Mouse (Mus musculus): ENCODE measurements at regions not wholly inside any gene's neighbourhood (a gene's known extent, or its start where the extent isn't known, plus 50 kb on each side); places are given as distances from the start of the nearest gene placed in this dataset.

DNA sequence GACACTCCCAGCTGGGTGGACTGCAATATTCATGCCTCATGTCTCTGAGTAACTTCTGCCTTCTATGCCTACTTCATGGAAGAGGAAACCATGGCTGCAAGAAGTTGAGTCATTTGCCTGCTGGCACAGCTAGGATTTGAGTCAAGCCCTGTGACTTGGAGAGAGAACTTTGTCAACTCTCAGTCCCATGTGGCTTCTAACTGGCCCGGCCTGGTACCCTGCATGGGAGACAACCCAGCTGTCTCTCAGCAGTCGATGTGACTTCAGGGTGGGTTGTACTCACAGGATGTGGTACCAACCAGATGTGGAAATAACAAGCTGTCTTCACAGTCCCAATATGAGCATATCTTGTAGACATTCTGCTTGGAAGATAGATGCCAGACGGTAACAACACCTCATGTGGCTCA, 118.6 kb downstream of the 1810010D01Rik start:
- no peaks in the 10 kb centered on the region for H3K27me3 ChIP-seq (ENCODE audit: control insufficient read depth, insufficient read depth, low read length)
- no peaks in the 10 kb centered on the region for H3K79me2 ChIP-seq (ENCODE audit: control insufficient read depth, insufficient read depth, low read length)
- H3K36me3 ChIP-seq (ENCODE audit: control insufficient read depth, insufficient read depth, low read length) = no peaks in the 10 kb centered on the region
- 87% methylated on average over 3 of the region's 3 CpGs for WGBS
- no peak overlapping the region for H3K27ac ChIP-seq (replicated peaks; ENCODE audit: insufficient read depth, low read depth, low read length)
- no peak overlapping the region for H3K4me3 ChIP-seq (ENCODE audit: insufficient read depth, low read depth, low read length)
- H3K4me1 ChIP-seq (ENCODE audit: control insufficient read depth, insufficient read depth, low read length) = peaks cover 9% of the 10 kb centered on the region; the same call in 1 of the 2 replicates
- H3K9ac ChIP-seq (ENCODE audit: low read depth, low read length) = no peak overlapping the region
- TF ChIP-seq CTCF (IDR thresholded peaks at IDR 0.05; ENCODE audit: low read depth, low read length) = no peak
- no peak for TF ChIP-seq POLR2A (IDR thresholded peaks at IDR 0.05; ENCODE audit: extremely low read depth, insufficient read depth, low read length)
- no peak for DNase-seq (ENCODE audit: extremely low read depth, low read depth, low spot score)

DNA sequence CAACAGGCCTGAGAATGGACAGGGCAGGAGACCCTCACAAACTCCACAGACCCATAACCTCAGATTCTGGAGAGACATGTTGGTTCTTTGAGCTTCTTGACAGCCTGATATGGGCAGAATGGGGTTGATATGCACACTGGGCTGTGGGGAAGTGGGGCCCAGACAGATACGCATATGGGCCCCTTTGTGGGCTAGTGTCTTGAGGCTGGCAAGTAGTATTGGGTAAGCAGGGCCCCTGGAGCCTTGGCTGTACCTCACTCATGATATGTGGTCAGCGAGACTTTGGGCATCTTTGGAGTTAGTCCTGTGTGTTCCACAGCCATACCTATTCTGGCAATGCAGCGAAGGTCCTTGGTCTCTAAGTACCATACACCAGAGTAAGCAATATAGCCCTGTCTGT, 119.3 kb downstream of the 1810010D01Rik start:
- DNase-seq (ENCODE audit: extremely low read depth, low read depth, low spot score) = no peak
- WGBS = 96% methylated on average over 3 of the region's 3 CpGs
- peaks cover 9% of the 10 kb centered on the region; the same call in 1 of the 2 replicates for H3K4me1 ChIP-seq (ENCODE audit: control insufficient read depth, insufficient read depth, low read length)
- H3K36me3 ChIP-seq (ENCODE audit: control insufficient read depth, insufficient read depth, low read length) = no peaks in the 10 kb centered on the region
- TF ChIP-seq CTCF (IDR thresholded peaks at IDR 0.05; ENCODE audit: low read depth, low read length) = no peak
- no peak for TF ChIP-seq POLR2A (IDR thresholded peaks at IDR 0.05; ENCODE audit: extremely low read depth, insufficient read depth, low read length)
- no peaks in the 10 kb centered on the region for H3K27me3 ChIP-seq (ENCODE audit: control insufficient read depth, insufficient read depth, low read length)
- H3K9ac ChIP-seq (ENCODE audit: low read depth, low read length) = no peak overlapping the region
- H3K4me3 ChIP-seq (ENCODE audit: insufficient read depth, low read depth, low read length) = no peak overlapping the region
- no peak overlapping the region for H3K27ac ChIP-seq (replicated peaks; ENCODE audit: insufficient read depth, low read depth, low read length)
- no peaks in the 10 kb centered on the region for H3K79me2 ChIP-seq (ENCODE audit: control insufficient read depth, insufficient read depth, low read length)

GRCm38 (mm10) chr7:145087790-145088189, 120.1 kb downstream of the 1810010D01Rik start:
- Histone ChIP-seq H3K27me3 (ENCODE audit: control insufficient read depth, insufficient read depth, low read length) (no peaks in the 10 kb centered on the region), H3K36me3 (ENCODE audit: control insufficient read depth, insufficient read depth, low read length) (no peaks in the 10 kb centered on the region), H3K9ac (ENCODE audit: low read depth, low read length) (no peak overlapping the region), H3K27ac (replicated peaks; ENCODE audit: insufficient read depth, low read depth, low read length) (no peak overlapping the region), H3K79me2 (ENCODE audit: control insufficient read depth, insufficient read depth, low read length) (no peaks in the 10 kb centered on the region), H3K4me1 (ENCODE audit: control insufficient read depth, insufficient read depth, low read length) (peaks cover 12% of the 10 kb centered on the region), H3K4me3 (ENCODE audit: insufficient read depth, low read depth, low read length) (no peak overlapping the region)
- 50% methylated on average over 5 of the region's 5 CpGs for WGBS
- TF ChIP-seq POLR2A (IDR thresholded peaks at IDR 0.05; ENCODE audit: extremely low read depth, insufficient read depth, low read length) (no peak), CTCF (IDR thresholded peaks at IDR 0.05; ENCODE audit: low read depth, low read length) (no peak)
- DNase-seq (ENCODE audit: extremely low read depth, low read depth, low spot score) = peak; percentile 68

DNA sequence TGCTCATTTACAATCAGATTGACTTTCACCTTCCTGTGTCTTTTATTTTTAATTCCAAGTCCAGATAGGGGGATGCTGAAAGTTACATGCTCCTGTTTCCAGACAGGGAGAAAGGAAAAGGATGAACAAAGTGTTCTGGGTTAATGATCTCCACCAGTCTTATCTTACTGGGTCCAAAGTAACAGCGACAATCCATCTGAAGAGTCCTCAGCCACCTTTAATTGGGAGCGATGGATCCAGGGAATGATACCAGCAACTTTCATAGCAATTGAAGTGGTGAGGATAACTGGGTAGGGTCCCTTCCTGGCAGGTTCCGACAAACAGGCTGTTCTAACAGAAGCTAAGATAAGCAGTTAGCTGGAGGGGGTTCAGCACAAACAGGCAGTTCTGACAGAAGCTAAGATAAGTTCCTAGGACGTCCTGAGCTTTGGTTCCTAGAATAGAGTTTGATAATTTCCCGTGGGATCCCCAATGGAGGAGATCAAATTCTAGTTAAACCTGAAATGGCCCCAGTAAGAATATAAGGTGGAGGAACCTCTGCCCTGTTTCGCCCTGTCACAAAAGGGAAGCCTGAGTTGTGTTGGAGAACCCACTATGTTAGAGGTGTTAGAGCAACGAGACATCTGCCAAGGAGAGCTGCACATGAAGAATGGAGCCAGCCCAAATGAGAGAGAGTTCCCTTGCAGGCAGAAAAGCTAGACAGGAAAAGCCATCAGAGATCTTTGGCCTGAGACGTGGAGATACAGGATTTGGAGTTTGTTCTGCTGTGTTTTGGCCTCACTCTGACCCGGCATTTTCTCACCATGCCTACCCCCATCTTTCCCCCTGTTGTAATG, 124.8 kb downstream of the 1810010D01Rik start:
- no peak overlapping the region for H3K27ac ChIP-seq (replicated peaks; ENCODE audit: insufficient read depth, low read depth, low read length)
- H3K79me2 ChIP-seq (ENCODE audit: control insufficient read depth, insufficient read depth, low read length) = no peaks in the 10 kb centered on the region
- DNase-seq (ENCODE audit: extremely low read depth, low read depth, low spot score) = peak; percentile 27
- no peak overlapping the region for H3K4me3 ChIP-seq (ENCODE audit: insufficient read depth, low read depth, low read length)
- WGBS = 29% methylated on average over 9 of the region's 9 CpGs
- peaks cover 11% of the 10 kb centered on the region for H3K4me1 ChIP-seq (ENCODE audit: control insufficient read depth, insufficient read depth, low read length)
- TF ChIP-seq CTCF (IDR thresholded peaks at IDR 0.05; ENCODE audit: low read depth, low read length) (no peak), POLR2A (IDR thresholded peaks at IDR 0.05; ENCODE audit: extremely low read depth, insufficient read depth, low read length) (no peak)
- no peak overlapping the region for H3K9ac ChIP-seq (ENCODE audit: low read depth, low read length)
- no peaks in the 10 kb centered on the region for H3K36me3 ChIP-seq (ENCODE audit: control insufficient read depth, insufficient read depth, low read length)
- H3K27me3 ChIP-seq (ENCODE audit: control insufficient read depth, insufficient read depth, low read length) = no peaks in the 10 kb centered on the region

GRCm38 (mm10) chr7:145071996-145072790, 132.5 kb upstream of the Ccnd1 start:
- no peaks in the 10 kb centered on the region for H3K79me2 ChIP-seq (ENCODE audit: control insufficient read depth, insufficient read depth, low read length)
- no peak overlapping the region for H3K4me3 ChIP-seq (ENCODE audit: insufficient read depth, low read depth, low read length)
- H3K4me1 ChIP-seq (ENCODE audit: control insufficient read depth, insufficient read depth, low read length) = no peaks in the 10 kb centered on the region
- H3K27me3 ChIP-seq (ENCODE audit: control insufficient read depth, insufficient read depth, low read length) = no peaks in the 10 kb centered on the region
- no peak for DNase-seq (ENCODE audit: extremely low read depth, low read depth, low spot score)
- TF ChIP-seq POLR2A (IDR thresholded peaks at IDR 0.05; ENCODE audit: extremely low read depth, insufficient read depth, low read length) (no peak), CTCF (IDR thresholded peaks at IDR 0.05; ENCODE audit: low read depth, low read length) (no peak)
- H3K36me3 ChIP-seq (ENCODE audit: control insufficient read depth, insufficient read depth, low read length) = no peaks in the 10 kb centered on the region
- 80% methylated on average over 5 of the region's 5 CpGs for WGBS
- H3K27ac ChIP-seq (replicated peaks; ENCODE audit: insufficient read depth, low read depth, low read length) = no peak overlapping the region
- no peak overlapping the region for H3K9ac ChIP-seq (ENCODE audit: low read depth, low read length)

Data from liver, adult 2 months (tissue).